Mouse (Mus musculus): ENCODE measurements around the gene Mboat1. TPM values are rescaled to one million over a fixed set of nuclear protein-coding genes. Genes with fewer than 3 reads are reported as not detected.

Mboat1 gene
- total RNA-seq, 2 experiments from 2014 or later: 0.75 to 1.1 TPM

Other genes with a start within 250 kb of the Mboat1 start
- 10 to 100 TPM; 18.7 to 18.8 TPM for gene E2f3, start 150.4 kb upstream of the Mboat1 start, total RNA-seq (2021)
- 1 to 10 TPM; 1.1 to 1.2 TPM for gene Agtr1a, start 200.0 kb downstream of the Mboat1 start, total RNA-seq (2021)